Mouse (Mus musculus): Measurements from ENCODE around the gene Asb15. TPM values are rescaled to one million over a fixed set of nuclear protein-coding genes. Genes with fewer than 3 reads are reported as not detected.

Asb15 gene
- polyA plus RNA-seq, 1 experiment from 2014 or later: not detected

DNA sequence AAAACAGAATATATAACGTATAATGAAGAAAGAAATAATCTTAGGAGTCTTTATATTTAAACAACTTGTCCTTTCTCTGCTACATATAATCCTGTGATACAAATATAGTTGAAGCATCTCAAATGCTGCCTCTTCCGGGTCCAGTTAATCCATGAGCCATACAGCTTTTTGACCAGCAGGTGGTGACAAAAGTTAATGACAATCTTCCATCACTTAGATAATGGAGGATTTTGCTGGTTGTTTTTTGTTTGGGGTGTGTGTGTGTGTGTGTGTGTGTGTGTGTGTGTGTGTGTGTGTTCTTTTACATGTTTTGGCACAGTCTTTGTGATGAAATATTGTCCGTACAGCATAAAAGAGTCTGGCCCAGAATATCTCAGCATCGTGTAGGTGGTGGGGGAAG, 2.2 kb downstream of the Asb15 start:
- Histone ChIP-seq H3K4me2 (ENCODE audit: low read length) (peak overlapping the region; percentile 41), H3K36me3 (ENCODE audit: control insufficient read depth, insufficient read depth, low read length) (no peaks in the 10 kb centered on the region; the same call in 1 of the 2 replicates), H3K9me3 (ENCODE audit: control insufficient read depth, low read length) (no peaks in the 10 kb centered on the region), H3K27ac (ENCODE audit: low read depth) (no peak overlapping the region), H3K27me3 (replicated peaks; ENCODE audit: control insufficient read depth, insufficient read depth, low read length) (no peaks in the 10 kb centered on the region), H3K4me3 (ENCODE audit: low read depth, low read length) (peak overlapping the region; percentile 18; the same call in 1 of the 2 replicates), H3K4me1 (replicated peaks; ENCODE audit: control insufficient read depth, insufficient read depth, low read length) (peaks cover 19% of the 10 kb centered on the region; the same call in 1 of the 2 replicates), H3K9ac (ENCODE audit: low read length) (no peak overlapping the region)
- no peak for ATAC-seq (replicated peaks; ENCODE audit: low FRiP score, low TSS enrichment, low read depth)
- WGBS: 23% methylated on average over 4 of the region's 4 CpGs
- DNase-seq (ENCODE audit: low spot score): no peak

DNA sequence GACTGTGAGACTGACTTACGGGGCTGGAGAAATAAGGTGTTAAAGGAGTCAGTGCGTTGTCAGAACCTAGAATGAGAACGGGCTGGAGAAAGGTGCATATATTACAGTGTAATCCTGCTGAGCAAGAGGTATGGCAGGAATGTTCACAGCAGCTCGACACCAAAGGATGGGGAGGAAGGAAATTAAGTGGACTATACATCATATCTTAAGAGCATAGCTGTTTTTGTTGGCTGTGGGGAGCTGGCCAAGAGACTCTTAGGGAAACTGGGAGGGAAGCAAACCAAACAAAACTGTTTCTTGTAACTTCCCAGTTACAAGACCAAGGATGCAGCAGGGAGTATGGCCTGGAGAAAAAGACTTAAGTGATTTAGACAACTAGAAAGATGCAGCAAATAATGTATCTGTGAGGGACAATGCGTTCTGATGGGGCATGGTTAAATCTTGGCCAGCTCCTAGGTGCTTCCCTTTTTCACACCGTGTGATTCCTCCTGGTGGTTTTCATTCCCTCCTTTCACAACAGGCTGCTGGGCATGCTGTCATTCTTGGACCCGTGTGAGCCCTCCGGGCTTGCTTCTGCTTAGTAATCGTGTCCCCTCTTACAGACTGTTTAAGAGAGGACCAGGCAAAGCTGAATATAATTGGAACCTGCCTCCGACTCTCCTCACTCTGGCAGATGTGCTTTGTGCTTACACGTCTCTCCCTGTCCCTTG, 2.9 kb downstream of the Asb15 start:
- ATAC-seq (replicated peaks; ENCODE audit: low FRiP score, low TSS enrichment, low read depth) (no peak), DNase-seq (ENCODE audit: low spot score) (no peak)
- Histone ChIP-seq H3K36me3 (ENCODE audit: control insufficient read depth, insufficient read depth, low read length) (no peaks in the 10 kb centered on the region), H3K27ac (ENCODE audit: low read depth) (no peak overlapping the region), H3K4me3 (ENCODE audit: low read depth, low read length) (peak overlapping the region; percentile 18; the same call in 1 of the 2 replicates), H3K27me3 (replicated peaks; ENCODE audit: control insufficient read depth, insufficient read depth, low read length) (no peaks in the 10 kb centered on the region), H3K9ac (ENCODE audit: low read length) (no peak overlapping the region), H3K9me3 (ENCODE audit: control insufficient read depth, low read length) (no peaks in the 10 kb centered on the region), H3K4me2 (ENCODE audit: low read length) (peak overlapping the region; percentile 41), H3K4me1 (replicated peaks; ENCODE audit: control insufficient read depth, insufficient read depth, low read length) (peaks cover 19% of the 10 kb centered on the region; the same call in 1 of the 2 replicates)
- WGBS: 50% methylated on average over 11 of the region's 11 CpGs

DNA sequence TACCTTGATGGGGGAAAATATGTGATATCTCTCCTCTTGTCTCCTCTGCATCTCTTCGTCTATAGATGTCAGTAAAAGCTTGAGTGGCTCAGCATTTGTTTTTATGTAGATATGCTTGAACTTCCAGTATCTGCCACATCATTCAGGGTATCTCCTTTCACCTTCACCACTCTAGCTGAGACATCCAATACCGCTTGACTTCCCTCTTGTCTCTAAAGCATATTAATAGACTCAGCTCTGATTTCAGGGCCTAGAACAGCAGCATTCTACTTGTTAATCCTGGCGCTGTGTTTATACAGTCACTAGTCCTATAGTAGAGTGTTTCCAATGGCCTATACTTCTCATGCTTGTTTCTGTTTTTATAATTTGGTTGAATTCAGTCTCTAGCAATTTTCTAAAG, 4.9 kb downstream of the Asb15 start:
- Histone ChIP-seq H3K4me1 (replicated peaks; ENCODE audit: control insufficient read depth, insufficient read depth, low read length) (0 out of 2 replicates have a peak, but pooled peaks cover 11% of the 10 kb centered on the region), H3K9ac (ENCODE audit: low read length) (no peak overlapping the region), H3K27ac (ENCODE audit: low read depth) (no peak overlapping the region), H3K4me3 (ENCODE audit: low read depth, low read length) (no peak overlapping the region), H3K4me2 (ENCODE audit: low read length) (no peak overlapping the region), H3K9me3 (ENCODE audit: control insufficient read depth, low read length) (no peaks in the 10 kb centered on the region), H3K36me3 (ENCODE audit: control insufficient read depth, insufficient read depth, low read length) (no peaks in the 10 kb centered on the region), H3K27me3 (replicated peaks; ENCODE audit: control insufficient read depth, insufficient read depth, low read length) (no peaks in the 10 kb centered on the region)
- ATAC-seq (replicated peaks; ENCODE audit: low FRiP score, low TSS enrichment, low read depth) (no peak), DNase-seq (ENCODE audit: low spot score) (no peak)
- WGBS: 90% methylated on average over 3 of the region's 3 CpGs

DNA sequence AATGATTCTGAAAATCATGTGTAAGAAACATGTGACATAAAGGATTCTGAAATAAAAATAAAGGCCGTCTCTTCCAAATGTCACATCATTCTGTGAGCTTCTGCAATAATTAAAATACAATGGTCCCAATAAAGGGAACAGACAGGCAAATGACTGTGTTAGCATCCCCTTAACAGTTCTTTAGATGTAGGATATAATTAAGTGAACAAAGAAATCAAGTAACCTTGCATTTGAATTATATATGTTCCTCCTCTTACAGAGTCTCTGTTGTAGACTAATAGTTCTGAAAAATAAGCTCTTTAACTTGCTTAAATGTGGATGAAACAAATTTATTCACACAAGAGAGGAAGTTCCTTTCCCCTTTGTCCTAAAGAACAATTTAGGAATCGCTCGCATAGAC, 10.5 kb downstream of the Asb15 start:
- DNase-seq (ENCODE audit: low spot score) (no peak), ATAC-seq (replicated peaks; ENCODE audit: low FRiP score, low TSS enrichment, low read depth) (no peak)
- Histone ChIP-seq H3K36me3 (ENCODE audit: control insufficient read depth, insufficient read depth, low read length) (no peaks in the 10 kb centered on the region), H3K4me2 (ENCODE audit: low read length) (no peak overlapping the region), H3K9ac (ENCODE audit: low read length) (no peak overlapping the region), H3K4me3 (ENCODE audit: low read depth, low read length) (no peak overlapping the region), H3K9me3 (ENCODE audit: control insufficient read depth, low read length) (no peaks in the 10 kb centered on the region), H3K27me3 (replicated peaks; ENCODE audit: control insufficient read depth, insufficient read depth, low read length) (no peaks in the 10 kb centered on the region), H3K4me1 (replicated peaks; ENCODE audit: control insufficient read depth, insufficient read depth, low read length) (no peaks in the 10 kb centered on the region), H3K27ac (ENCODE audit: low read depth) (no peak overlapping the region)
- WGBS: 86% methylated on average over 3 of the region's 3 CpGs

DNA sequence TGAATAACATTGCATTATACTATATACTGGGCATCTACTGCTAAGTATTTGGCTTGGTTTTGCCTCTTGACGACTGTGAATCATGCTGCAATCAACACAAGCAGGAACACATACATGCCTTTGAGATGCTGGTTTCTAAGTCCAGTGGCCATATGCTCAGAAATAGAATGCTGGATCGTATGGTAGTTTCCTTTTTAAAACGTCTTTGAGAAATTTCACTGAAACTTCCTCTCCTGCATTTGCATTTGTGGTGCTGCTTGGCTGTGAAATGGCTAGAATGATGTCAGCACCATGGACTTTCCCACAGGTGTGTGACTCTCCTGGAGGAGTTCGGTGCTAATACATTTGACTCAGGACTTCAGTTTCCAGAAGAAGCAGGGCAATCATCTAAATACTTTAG, 12.2 kb downstream of the Asb15 start:
- Histone ChIP-seq H3K4me3 (ENCODE audit: low read depth, low read length) (no peak overlapping the region), H3K9me3 (ENCODE audit: control insufficient read depth, low read length) (no peaks in the 10 kb centered on the region), H3K4me2 (ENCODE audit: low read length) (no peak overlapping the region), H3K27ac (ENCODE audit: low read depth) (no peak overlapping the region), H3K4me1 (replicated peaks; ENCODE audit: control insufficient read depth, insufficient read depth, low read length) (no peaks in the 10 kb centered on the region), H3K27me3 (replicated peaks; ENCODE audit: control insufficient read depth, insufficient read depth, low read length) (no peaks in the 10 kb centered on the region), H3K9ac (ENCODE audit: low read length) (no peak overlapping the region), H3K36me3 (ENCODE audit: control insufficient read depth, insufficient read depth, low read length) (no peaks in the 10 kb centered on the region)
- WGBS: 73% methylated on average over 4 of the region's 4 CpGs
- no peak for DNase-seq (ENCODE audit: low spot score)
- ATAC-seq (replicated peaks; ENCODE audit: low FRiP score, low TSS enrichment, low read depth): no peak

DNA sequence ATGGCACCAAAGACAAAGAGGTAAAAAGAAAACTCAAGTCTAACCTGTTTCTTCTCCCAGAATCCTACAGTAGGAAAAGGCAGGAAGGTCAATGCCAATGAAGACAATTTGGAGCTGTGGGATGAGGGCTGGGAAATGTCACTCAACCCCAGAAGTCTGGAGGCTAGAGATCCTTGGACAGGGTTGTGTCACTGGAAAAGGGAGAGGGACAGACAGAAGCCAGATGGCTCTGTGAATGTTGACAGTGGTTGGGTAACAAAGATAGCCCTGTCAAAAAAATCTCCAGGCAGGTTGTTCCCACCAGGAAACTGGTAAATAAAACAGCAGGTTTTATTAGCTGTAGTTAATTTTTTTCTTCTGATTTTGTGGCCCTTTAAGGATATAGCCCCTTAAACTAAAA, 14.4 kb downstream of the Asb15 start:
- no peak for DNase-seq (ENCODE audit: low spot score)
- H3K4me3 ChIP-seq (ENCODE audit: low read depth, low read length): no peak overlapping the region
- H3K9ac ChIP-seq (ENCODE audit: low read length): no peak overlapping the region
- no peak overlapping the region for H3K27ac ChIP-seq (ENCODE audit: low read depth)
- no peaks in the 10 kb centered on the region for H3K4me1 ChIP-seq (replicated peaks; ENCODE audit: control insufficient read depth, insufficient read depth, low read length)
- no peak for ATAC-seq (replicated peaks; ENCODE audit: low FRiP score, low TSS enrichment, low read depth)
- H3K4me2 ChIP-seq (ENCODE audit: low read length): no peak overlapping the region
- no peaks in the 10 kb centered on the region for H3K9me3 ChIP-seq (ENCODE audit: control insufficient read depth, low read length)
- no peaks in the 10 kb centered on the region for H3K36me3 ChIP-seq (ENCODE audit: control insufficient read depth, insufficient read depth, low read length)
- no peaks in the 10 kb centered on the region for H3K27me3 ChIP-seq (replicated peaks; ENCODE audit: control insufficient read depth, insufficient read depth, low read length)

DNA sequence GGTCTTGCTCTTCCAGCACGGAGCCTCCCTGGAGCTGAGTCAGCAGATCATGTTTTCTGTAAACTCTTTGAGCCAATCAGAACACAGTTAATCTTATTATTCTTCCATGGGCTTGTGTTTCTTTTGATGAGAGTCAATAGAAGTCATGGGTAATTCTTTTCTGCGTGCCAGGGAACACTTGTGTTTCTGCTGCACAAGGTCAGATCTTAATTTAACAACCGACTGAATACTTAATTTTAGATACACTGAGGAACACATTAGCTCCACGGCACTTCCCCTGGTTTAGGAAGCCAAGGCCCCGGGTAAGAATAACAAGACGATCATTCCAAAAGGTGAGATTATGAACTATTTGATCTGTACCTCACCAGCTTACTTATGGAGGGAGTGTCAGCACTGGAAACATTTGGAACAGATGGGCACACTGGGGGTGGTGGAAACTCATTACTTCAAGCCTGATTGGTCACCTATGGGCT, 15.2 kb downstream of the Asb15 start:
- Histone ChIP-seq H3K9ac (ENCODE audit: low read length) (no peak overlapping the region), H3K27ac (ENCODE audit: low read depth) (no peak overlapping the region), H3K9me3 (ENCODE audit: control insufficient read depth, low read length) (no peaks in the 10 kb centered on the region), H3K27me3 (replicated peaks; ENCODE audit: control insufficient read depth, insufficient read depth, low read length) (no peaks in the 10 kb centered on the region), H3K36me3 (ENCODE audit: control insufficient read depth, insufficient read depth, low read length) (no peaks in the 10 kb centered on the region), H3K4me1 (replicated peaks; ENCODE audit: control insufficient read depth, insufficient read depth, low read length) (no peaks in the 10 kb centered on the region), H3K4me3 (ENCODE audit: low read depth, low read length) (no peak overlapping the region), H3K4me2 (ENCODE audit: low read length) (no peak overlapping the region)
- WGBS: 76% methylated on average over 6 of the region's 6 CpGs
- DNase-seq (ENCODE audit: low spot score) (no peak), ATAC-seq (replicated peaks; ENCODE audit: low FRiP score, low TSS enrichment, low read depth) (no peak)

DNA sequence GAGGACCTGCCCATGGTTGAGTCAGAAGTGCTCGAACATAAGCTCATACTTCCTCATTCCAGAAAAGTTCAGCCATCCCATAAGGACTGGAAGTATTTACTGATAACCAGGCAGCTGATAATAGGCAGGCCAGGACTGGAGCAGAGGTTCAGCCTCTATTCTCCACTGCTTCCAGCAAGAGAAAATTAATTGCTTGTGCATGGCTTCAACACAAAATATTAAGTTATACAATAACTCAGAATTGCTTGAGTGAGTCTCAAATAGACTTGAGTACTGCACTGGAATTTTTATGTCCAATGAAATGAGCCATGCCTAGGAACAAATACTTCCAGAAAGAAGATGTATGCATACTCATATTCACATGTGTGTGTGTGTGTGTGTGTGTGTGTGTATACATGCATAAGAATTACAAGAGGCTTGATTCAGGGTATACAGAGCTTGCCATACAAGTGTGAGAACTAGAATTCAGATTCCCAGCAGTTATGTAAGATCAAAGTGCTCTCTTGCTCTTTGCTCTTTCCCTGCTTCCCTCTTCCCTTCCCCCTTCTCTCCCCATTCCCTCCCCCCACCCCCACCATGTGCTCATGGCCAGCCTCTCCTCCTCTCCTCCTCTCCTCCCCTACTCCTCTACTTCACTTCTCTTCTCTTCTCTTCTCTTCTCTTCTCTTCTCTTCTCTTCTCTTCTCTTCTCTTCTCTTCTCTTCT, 18.9 kb downstream of the Asb15 start:
- WGBS: 44% methylated on average over 1 of the region's 1 CpGs
- H3K27me3 ChIP-seq (replicated peaks; ENCODE audit: control insufficient read depth, insufficient read depth, low read length): no peaks in the 10 kb centered on the region
- H3K4me3 ChIP-seq (ENCODE audit: low read depth, low read length): no peak overlapping the region
- no peaks in the 10 kb centered on the region for H3K36me3 ChIP-seq (ENCODE audit: control insufficient read depth, insufficient read depth, low read length)
- ATAC-seq (replicated peaks; ENCODE audit: low FRiP score, low TSS enrichment, low read depth): no peak
- no peak overlapping the region for H3K4me2 ChIP-seq (ENCODE audit: low read length)
- no peak overlapping the region for H3K27ac ChIP-seq (ENCODE audit: low read depth)
- no peak for DNase-seq (ENCODE audit: low spot score)
- H3K9me3 ChIP-seq (ENCODE audit: control insufficient read depth, low read length): no peaks in the 10 kb centered on the region
- no peaks in the 10 kb centered on the region for H3K4me1 ChIP-seq (replicated peaks; ENCODE audit: control insufficient read depth, insufficient read depth, low read length)
- no peak overlapping the region for H3K9ac ChIP-seq (ENCODE audit: low read length)
